Mouse (Mus musculus) lung, embryonic 16.5 days (tissue): ENCODE measurements around the gene Irf2. TPM values are rescaled to one million over a fixed set of nuclear protein-coding genes. Genes with fewer than 3 reads are reported as not detected.
A peak's percentile ranks its signal among the peaks of the same experiment; 100 is the strongest.

ENCODE experiments used
- ATAC-seq: fragments of 200-750 bp; cut with Nextera tagmentation; 2 replicates; pipeline ENCODE4 v1.8.0; 2017; ENCODE audit warnings: low read depth, mild to moderate bottlenecking, moderate library complexity
- H3K27ac ChIP-seq: fragments of 300-500 bp; sonication (generic); 2 replicates; pipeline ENCODE4 v1.5.1; 2014; ENCODE audit warnings: mild to moderate bottlenecking, control low read depth, low read length
- H3K27me3 ChIP-seq: fragments of 300-500 bp; sonication (generic); 2 replicates; pipeline ENCODE4 v1.6.1; 2014; ENCODE audit warnings: low read depth, low read length, mixed read lengths; ENCODE audit not compliant: control insufficient read depth, insufficient read depth
- H3K36me3 ChIP-seq: fragments of 300-500 bp; sonication (generic); 2 replicates; pipeline ENCODE4 v1.6.1; 2014; ENCODE audit warnings: low read length; ENCODE audit not compliant: control insufficient read depth, insufficient read depth
- H3K4me1 ChIP-seq: fragments of 300-500 bp; sonication (generic); replicated peaks from 2 replicates; pipeline ENCODE4 v1.6.1; 2014; ENCODE audit warnings: low read length, mixed read lengths; ENCODE audit not compliant: control insufficient read depth, insufficient read depth
- H3K4me2 ChIP-seq: fragments of 300-500 bp; sonication (generic); 2 replicates; pipeline ENCODE4 v1.6.1; 2014; ENCODE audit warnings: low read depth, low read length, control low read depth
- H3K4me3 ChIP-seq: fragments of 300-500 bp; sonication (generic); 2 replicates; pipeline ENCODE4 v1.5.1; 2014; ENCODE audit warnings: mild to moderate bottlenecking, low read length, control low read depth
- H3K9ac ChIP-seq: fragments of 300-500 bp; sonication (generic); 2 replicates; pipeline ENCODE4 v1.6.1; 2014; ENCODE audit warnings: low read length, control low read depth
- H3K9me3 ChIP-seq: fragments of 300-500 bp; sonication (generic); 2 replicates; pipeline ENCODE4 v1.6.1; 2016; ENCODE audit warnings: low read length; ENCODE audit not compliant: control insufficient read depth
- WGBS: fragments of 180-500 bp; shearing (Covaris S2); extraction: QIAGEN DNeasy Blood & Tissue Kit; methylation state at CpG from one replicate; pipeline ENCODE4 v1.1.7; 2014; 5-methylcytosine and 5-hydroxymethylcytosine counted together
- polyA plus RNA-seq: library from polyadenylated mRNA; unstranded; fragments of >200 nt; fragmentation: Nextera tagmentation; extraction: Ambion mirVana; gene quantifications from 2 replicates; pipeline ENCODE4 v1.2.1, GENCODE M21; 2015

Gene Irf2
- polyA plus RNA-seq, 1 experiment from 2014 or later = 38.3 TPM

DNA sequence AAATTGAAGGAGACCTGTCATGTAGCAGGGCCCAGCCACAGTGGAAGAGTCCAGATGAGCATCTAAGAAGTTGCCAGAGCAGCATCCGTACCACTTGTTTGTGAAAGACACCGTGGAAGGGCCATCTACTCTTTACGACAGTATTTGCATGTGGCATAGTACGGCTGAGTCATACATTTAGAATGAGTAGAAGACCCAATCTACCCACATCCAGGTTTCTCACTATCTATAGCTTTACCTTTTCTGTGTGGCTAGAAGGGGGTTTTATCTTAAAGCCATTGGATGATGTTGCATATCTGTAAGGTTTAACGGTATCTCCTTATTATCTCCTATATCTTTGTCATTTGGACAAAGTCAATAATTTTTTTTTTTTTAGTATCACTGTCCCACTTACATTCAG lies 59.7 kb downstream of the Irf2 start:
- H3K9me3 ChIP-seq = no peaks in the 10 kb centered on the region
- H3K4me3 ChIP-seq = no peak overlapping the region
- peaks cover 26% of the 10 kb centered on the region for H3K36me3 ChIP-seq
- no peaks in the 10 kb centered on the region for H3K27me3 ChIP-seq
- WGBS = 95% methylated on average over 5 of the region's 5 CpGs
- H3K9ac ChIP-seq = no peak overlapping the region
- ATAC-seq = no peak
- H3K4me1 ChIP-seq = peaks cover 25% of the 10 kb centered on the region
- no peak overlapping the region for H3K27ac ChIP-seq
- no peak overlapping the region for H3K4me2 ChIP-seq

DNA sequence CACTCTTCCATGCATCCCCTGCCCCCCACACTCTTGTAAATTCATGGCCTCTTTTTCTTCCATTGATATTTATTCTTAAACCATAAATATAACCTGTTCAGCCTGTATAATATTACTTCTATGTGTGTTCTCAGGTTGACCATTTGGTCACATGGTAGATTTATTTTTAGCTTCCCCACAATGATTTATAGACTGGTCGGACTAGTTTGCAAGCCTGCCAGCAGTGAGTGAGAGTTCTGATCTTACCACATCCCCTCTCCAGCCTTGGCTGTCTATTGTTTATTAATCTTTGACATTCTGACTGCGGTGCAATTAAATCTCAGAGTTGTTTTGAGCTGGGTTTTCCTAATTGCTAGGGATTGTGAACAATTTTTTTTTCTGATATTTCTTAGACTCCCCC lies 60.2 kb downstream of the Irf2 start:
- 21% methylated on average over 2 of the region's 2 CpGs for WGBS
- Histone ChIP-seq H3K27ac (no peak overlapping the region), H3K36me3 (peaks cover 22% of the 10 kb centered on the region), H3K9me3 (no peaks in the 10 kb centered on the region), H3K4me3 (no peak overlapping the region), H3K4me1 (peaks cover 25% of the 10 kb centered on the region), H3K27me3 (no peaks in the 10 kb centered on the region), H3K9ac (no peak overlapping the region), H3K4me2 (no peak overlapping the region)
- peak; percentile 60; the same call in 1 of the 2 replicates for ATAC-seq

DNA sequence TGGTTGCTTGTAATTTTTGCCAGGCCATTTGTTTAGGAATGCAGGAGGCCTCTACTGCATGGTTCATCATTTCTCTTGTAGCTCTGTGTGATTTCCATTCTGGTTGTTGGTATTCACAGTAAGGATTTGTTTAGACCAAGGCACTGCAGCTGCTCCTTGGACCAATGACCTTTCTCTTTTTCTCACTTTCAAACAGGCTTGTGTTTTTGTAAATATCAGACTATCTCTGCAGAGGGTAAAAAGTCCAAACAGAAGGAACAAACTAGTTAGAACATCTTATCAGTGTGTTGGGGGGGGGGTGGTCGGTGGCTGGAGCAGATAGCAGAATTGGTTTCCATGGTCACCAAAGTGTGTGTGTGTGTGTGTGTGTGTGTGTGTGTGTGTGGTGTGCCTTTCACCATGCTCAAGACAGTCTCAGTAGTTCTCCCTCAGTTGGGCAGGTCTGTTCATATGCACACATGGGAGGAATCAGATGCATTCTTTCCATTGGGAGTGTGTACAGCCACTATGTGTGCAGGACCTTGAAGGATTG lies 61.7 kb downstream of the Irf2 start:
- no peaks in the 10 kb centered on the region for H3K9me3 ChIP-seq
- H3K4me3 ChIP-seq = no peak overlapping the region
- H3K9ac ChIP-seq = no peak overlapping the region
- H3K4me2 ChIP-seq = no peak overlapping the region
- H3K4me1 ChIP-seq = peaks cover 25% of the 10 kb centered on the region
- no peak for ATAC-seq
- WGBS = 20% methylated on average over 1 of the region's 1 CpGs
- H3K27ac ChIP-seq = peak overlapping the region; percentile 81
- no peaks in the 10 kb centered on the region for H3K27me3 ChIP-seq
- peaks cover 20% of the 10 kb centered on the region for H3K36me3 ChIP-seq

DNA sequence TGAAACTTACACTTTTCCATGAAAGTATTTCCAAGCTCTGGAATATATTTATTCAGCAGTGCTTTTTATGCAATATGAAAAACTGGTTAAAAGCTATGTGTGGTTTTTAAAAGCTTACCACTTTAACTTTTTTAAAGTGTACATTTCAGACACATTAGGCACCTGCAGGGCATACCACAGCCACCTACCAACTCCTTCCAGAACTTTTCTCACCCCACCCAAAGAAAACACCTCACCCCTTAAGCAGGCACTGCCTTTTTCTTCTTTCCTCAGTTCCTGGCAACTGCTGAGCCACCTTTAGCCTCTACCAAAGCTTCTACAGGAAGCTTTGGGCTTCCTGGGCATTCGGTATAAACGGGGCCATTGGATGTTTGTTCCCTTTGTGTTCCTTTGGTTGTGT lies 62.5 kb downstream of the Irf2 start:
- peaks cover 20% of the 10 kb centered on the region for H3K36me3 ChIP-seq
- H3K9me3 ChIP-seq = no peaks in the 10 kb centered on the region
- H3K27ac ChIP-seq = peak overlapping the region; percentile 81
- peak; percentile 82 for ATAC-seq
- peaks cover 25% of the 10 kb centered on the region for H3K4me1 ChIP-seq
- WGBS = 61% methylated on average over 2 of the region's 2 CpGs
- no peak overlapping the region for H3K4me2 ChIP-seq
- H3K27me3 ChIP-seq = no peaks in the 10 kb centered on the region
- no peak overlapping the region for H3K9ac ChIP-seq
- H3K4me3 ChIP-seq = no peak overlapping the region

DNA sequence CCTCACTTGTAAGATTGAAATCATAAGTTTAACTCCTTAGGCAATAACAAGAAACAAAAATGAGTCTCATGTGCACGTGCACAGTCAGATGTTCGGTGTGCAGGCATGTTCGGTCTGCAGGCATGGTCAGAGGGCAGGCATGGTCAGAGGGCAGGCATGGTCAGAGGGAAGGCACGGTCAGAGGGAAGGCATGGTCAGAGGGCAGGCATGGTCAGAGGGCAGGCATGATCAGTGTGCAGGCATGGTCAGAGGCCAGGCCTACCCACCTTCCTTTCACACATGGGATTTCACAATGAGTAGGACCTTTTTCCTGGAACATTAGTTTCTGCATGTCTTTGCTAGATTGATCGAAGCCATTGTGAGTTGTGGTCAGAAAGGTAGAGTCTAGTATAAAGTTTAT lies 65.2 kb downstream of the Irf2 start:
- WGBS = 90% methylated on average over 5 of the region's 5 CpGs
- H3K4me3 ChIP-seq = no peak overlapping the region

DNA sequence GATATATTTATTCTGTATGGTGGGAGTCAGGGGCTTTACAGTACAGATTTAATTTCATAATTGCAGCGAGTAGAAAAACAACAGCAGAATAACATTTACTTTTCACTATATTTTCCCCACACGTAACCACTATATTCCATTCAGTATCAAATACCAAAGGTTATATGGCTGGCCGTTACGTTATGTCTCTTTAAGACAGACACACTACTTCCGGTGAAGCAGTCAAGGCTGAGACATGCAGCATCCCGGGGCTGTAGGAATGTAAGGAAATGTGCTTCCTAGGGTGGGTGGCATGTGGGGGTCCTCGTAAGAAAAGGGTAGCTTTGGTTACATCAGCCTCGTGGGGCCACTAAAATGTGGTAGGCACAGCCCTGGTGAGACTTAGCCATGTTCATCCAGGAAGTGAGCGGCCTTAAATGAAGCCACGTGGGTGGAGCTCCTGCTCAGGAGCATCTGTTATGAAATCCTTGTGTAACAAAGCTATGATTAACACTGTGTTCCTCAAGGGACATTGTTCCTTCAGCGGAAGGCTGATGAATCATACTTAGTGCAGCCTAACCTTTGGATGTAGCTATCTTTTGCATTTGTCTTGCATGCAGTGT lies 71.6 kb downstream of the Irf2 start:
- no peak overlapping the region for H3K4me2 ChIP-seq
- ATAC-seq = no peak
- H3K36me3 ChIP-seq = peaks cover 42% of the 10 kb centered on the region

More for the DNA sequence above, 65.2 kb downstream of the Irf2 start:
- Histone ChIP-seq H3K4me2 (no peak overlapping the region), H3K9me3 (no peaks in the 10 kb centered on the region), H3K27ac (no peak overlapping the region), H3K4me1 (peaks cover 25% of the 10 kb centered on the region), H3K9ac (no peak overlapping the region), H3K36me3 (peaks cover 26% of the 10 kb centered on the region), H3K27me3 (no peaks in the 10 kb centered on the region)
- ATAC-seq = no peak

DNA sequence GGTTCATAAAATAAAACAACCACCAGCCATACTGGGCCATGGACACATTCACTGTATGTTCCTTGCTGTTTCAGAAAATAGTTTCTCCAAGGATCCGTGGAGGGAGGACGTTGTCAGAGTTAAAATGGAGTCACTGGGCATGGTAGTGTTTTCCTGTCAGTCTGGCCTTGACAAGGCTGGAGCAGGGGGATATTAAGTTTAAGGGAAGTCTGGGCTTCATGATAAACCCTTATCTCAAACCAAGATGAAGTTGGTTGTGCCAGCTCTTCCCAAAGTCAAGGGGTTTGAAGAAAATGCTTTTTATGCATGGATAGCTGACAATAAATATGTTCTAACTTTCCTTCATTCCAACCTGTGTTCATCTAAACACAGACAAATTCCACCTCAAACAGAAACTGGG lies 72.4 kb downstream of the Irf2 start:
- H3K9ac ChIP-seq = no peak overlapping the region
- H3K9me3 ChIP-seq = no peaks in the 10 kb centered on the region
- no peak for ATAC-seq
- no peak overlapping the region for H3K27ac ChIP-seq
- H3K4me1 ChIP-seq = no peaks in the 10 kb centered on the region
- 88% methylated on average over 2 of the region's 2 CpGs for WGBS
- H3K27me3 ChIP-seq = no peaks in the 10 kb centered on the region
- peaks cover 37% of the 10 kb centered on the region for H3K36me3 ChIP-seq
- no peak overlapping the region for H3K4me2 ChIP-seq
- no peak overlapping the region for H3K4me3 ChIP-seq

More for the DNA sequence above, 71.6 kb downstream of the Irf2 start:
- WGBS = 82% methylated on average over 11 of the region's 11 CpGs
- H3K4me3 ChIP-seq = no peak overlapping the region
- no peaks in the 10 kb centered on the region for H3K4me1 ChIP-seq
- H3K27me3 ChIP-seq = no peaks in the 10 kb centered on the region
- H3K9ac ChIP-seq = no peak overlapping the region
- no peak overlapping the region for H3K27ac ChIP-seq
- H3K9me3 ChIP-seq = no peaks in the 10 kb centered on the region

DNA sequence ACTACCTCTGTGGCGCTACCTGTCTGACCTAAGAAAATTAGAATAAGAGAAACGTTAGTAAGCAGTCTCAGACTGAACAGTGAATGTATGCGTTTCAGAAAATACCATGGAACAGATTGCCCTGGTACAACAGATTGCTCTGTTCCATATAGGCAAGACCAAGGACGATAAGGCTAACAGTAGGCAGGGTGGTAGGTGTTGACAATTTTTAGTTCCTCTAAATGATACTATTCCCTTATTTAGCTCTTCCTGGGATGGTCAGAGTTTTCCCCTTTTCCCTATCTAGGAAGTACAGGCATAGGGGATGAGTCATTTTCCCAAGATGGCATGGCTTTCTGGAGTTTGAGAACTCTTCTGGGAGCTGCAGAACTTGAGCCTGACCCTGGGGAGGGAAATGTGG lies 73.4 kb downstream of the Irf2 start:
- Histone ChIP-seq H3K4me1 (peaks cover under 1% of the 10 kb centered on the region; the same call in 1 of the 2 replicates), H3K27me3 (no peaks in the 10 kb centered on the region), H3K9me3 (no peaks in the 10 kb centered on the region), H3K9ac (no peak overlapping the region), H3K27ac (no peak overlapping the region), H3K4me2 (no peak overlapping the region), H3K36me3 (peaks cover 27% of the 10 kb centered on the region), H3K4me3 (no peak overlapping the region)
- ATAC-seq = no peak
- 87% methylated on average over 4 of the region's 4 CpGs for WGBS

DNA sequence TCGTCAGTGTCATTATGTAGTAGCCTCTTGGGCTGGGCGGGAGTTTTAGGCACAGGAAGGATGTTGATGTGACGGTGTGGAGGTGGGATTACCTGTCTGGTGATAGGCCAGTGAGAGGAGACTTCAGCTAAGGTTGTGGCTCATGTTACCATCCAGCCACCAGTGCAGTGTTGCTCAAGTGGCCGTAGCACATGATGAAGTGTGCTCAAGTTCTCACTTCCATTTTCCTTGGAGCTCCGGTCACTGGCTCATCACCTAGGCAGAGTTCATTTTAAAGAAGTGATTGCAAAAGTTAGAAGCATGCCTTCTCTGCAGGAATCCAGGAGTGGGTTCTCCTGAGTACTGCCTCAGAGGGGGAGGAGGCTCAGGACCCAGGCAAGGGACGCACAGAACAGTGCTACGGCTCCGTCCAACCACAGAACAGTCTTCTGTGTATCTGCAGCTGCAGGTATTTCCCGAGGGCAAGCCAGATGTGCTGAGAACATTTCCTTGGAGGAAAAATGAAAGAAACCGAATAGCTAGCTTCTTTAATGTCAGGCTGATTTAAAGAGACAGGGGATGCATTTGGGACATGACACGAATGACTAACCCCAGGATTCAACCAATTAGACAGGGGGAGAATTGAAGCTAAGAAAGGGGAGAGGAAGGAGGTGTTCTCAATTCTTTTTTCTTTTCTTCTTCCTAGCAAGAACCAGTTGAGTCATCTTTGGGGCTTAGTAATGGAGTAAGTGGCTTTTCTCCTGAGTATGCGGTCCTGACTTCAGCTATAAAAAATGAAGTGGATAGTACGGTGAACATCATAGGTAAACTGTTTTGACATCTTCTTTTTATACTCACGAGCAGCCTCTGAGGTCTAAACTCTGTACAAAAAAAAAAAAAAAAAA lies 78.8 kb downstream of the Irf2 start:
- H3K9ac ChIP-seq = no peak overlapping the region
- no peaks in the 10 kb centered on the region for H3K27me3 ChIP-seq
- no peak overlapping the region for H3K4me3 ChIP-seq
- 35% methylated on average over 14 of the region's 14 CpGs for WGBS
- peak; percentile 68 for ATAC-seq
- peaks cover 9% of the 10 kb centered on the region; the same call in 1 of the 2 replicates for H3K36me3 ChIP-seq
- no peak overlapping the region for H3K4me2 ChIP-seq
- peaks cover 8% of the 10 kb centered on the region; the same call in 1 of the 2 replicates for H3K4me1 ChIP-seq
- H3K27ac ChIP-seq = peak overlapping the region; percentile 11
- no peaks in the 10 kb centered on the region for H3K9me3 ChIP-seq
